ENCODE assay signal across 9 mouse cellular contexts in the genomic region with DNA sequence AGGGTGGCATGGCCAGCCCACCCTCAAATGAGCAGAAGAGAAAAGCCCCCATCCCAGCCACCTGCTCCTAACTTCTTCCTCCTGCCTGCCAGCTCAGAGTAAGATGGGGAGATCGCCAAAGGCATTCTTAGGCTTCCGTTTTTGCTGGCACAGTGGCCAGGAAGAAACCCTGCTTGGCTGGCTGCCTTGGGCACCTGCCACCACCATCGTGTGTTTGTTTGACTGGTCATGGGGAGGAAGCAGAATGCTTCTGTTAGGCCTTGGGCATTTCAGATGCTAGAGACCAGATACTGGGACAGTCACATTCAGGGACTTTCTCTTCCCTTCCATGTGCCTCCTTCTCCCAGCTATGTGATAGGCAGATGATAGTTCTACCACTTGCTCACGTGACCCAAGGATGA.
DNase-seq lines count a peak whose midpoint lies in the region; ATAC-seq lines count a peak whose summit lies in the region.
"Had no signal": no experiment of that assay in that cellular context is flagged by ENCODE, and none has a peak within 500 bp of the region (broad histone marks: within the 10 kb centered on the region; RNA-seq: fewer than 3 reads in every experiment).

No protein-coding gene starts in this region.

- WGBS in embryonic facial prominence, embryonic 10.5 days = 85% methylated on average over 4 of the region's 4 CpGs

- H3K4me1 ChIP-seq in embryonic facial prominence, embryonic 10.5 days = peaks cover 8% of the 10 kb centered on the region

- ATAC-seq in granulocyte monocyte progenitor cell, adult 5-6 weeks (replicated peaks; ENCODE audit: poor library complexity, severe bottlenecking) = no peak

- H3K9me3 ChIP-seq in embryonic facial prominence, embryonic 10.5 days = no peaks in the 10 kb centered on the region
- H3K9me3 ChIP-seq: limb, embryonic 15.5 days had no signal

- no peaks in the 10 kb centered on the region for H3K27me3 ChIP-seq in embryonic facial prominence, embryonic 10.5 days (replicated peaks; ENCODE audit: low read depth, poor library complexity, severe bottlenecking)
- H3K27me3 ChIP-seq: limb, embryonic 15.5 days had no signal

- H3K4me3 ChIP-seq in embryonic facial prominence, embryonic 10.5 days = no peak overlapping the region
- H3K4me3 ChIP-seq: limb, embryonic 15.5 days; myocyte had no signal

- H3K27ac ChIP-seq in embryonic facial prominence, embryonic 10.5 days (replicated peaks) = no peak overlapping the region
- H3K27ac ChIP-seq: limb, embryonic 15.5 days had no signal

- peak; percentile 26 to 46 for DNase-seq in layer of hippocampus, postnatal 10 days (ENCODE audit: low spot score in 2 of 2)
- DNase-seq in layer of hippocampus, adult 11-12 months (ENCODE audit: low spot score) = no peak
- DNase-seq in adipocyte (ENCODE audit: low spot score) = peak; percentile 60
- peak; percentile 24 for DNase-seq in cerebellum, adult 11 months
- peak; percentile 69 to 73 for DNase-seq in kidney, postnatal 25 days
- DNase-seq in embryonic facial prominence, embryonic 10.5 days (ENCODE audit: low spot score) = no peak

- peaks cover 4% of the 10 kb centered on the region for H3K36me3 ChIP-seq in embryonic facial prominence, embryonic 10.5 days (replicated peaks)
- H3K36me3 ChIP-seq: limb, embryonic 15.5 days had no signal

Comparison
In these comparisons a context has a peak if more than half of its experiments do, and no peak if none do; other contexts are left out.
1. DNase-seq: peak in layer of hippocampus, postnatal 10 days (2 of 2), adipocyte (single experiment), cerebellum, adult 11 months (single experiment) and kidney, postnatal 25 days (2 of 2); none in layer of hippocampus, adult 11-12 months (single experiment) and embryonic facial prominence, embryonic 10.5 days (single experiment).